Mouse (Mus musculus) ES-E14 (cell line): ENCODE data around the gene Gm49395.

Source experiments
- CHD2 ChIP-seq: IDR thresholded peaks from 2 replicates; pipeline ENCODE4 v1.6.1; 2014; ENCODE audit warnings: mild to moderate bottlenecking, low read depth, low read length, inconsistent platforms
- HCFC1 ChIP-seq: IDR thresholded peaks from 2 replicates; pipeline ENCODE4 v1.6.1; 2012; ENCODE audit warnings: low read length, inconsistent platforms, borderline replicate concordance; ENCODE audit not compliant: insufficient read depth
- MAFK ChIP-seq: IDR thresholded peaks from 2 replicates; pipeline ENCODE4 v1.6.1; 2014; ENCODE audit warnings: mild to moderate bottlenecking, low read depth, low read length, inconsistent platforms; ENCODE audit not compliant: insufficient read depth
- ZC3H11A ChIP-seq: IDR thresholded peaks from 2 replicates; pipeline ENCODE4 v1.6.1; 2012; ENCODE audit warnings: low read depth, mild to moderate bottlenecking, inconsistent platforms, low read length, borderline replicate concordance
- ZNF384 ChIP-seq: IDR thresholded peaks from 2 replicates; pipeline ENCODE4 v1.6.1; 2012; ENCODE audit warnings: low read depth, low read length, inconsistent platforms

- no peak for TF ChIP-seq HCFC1
- TF ChIP-seq MAFK: no peak
- no peak for TF ChIP-seq CHD2
- no peak for TF ChIP-seq ZC3H11A
- no peak for TF ChIP-seq ZNF384
Observed at GRCm38 (mm10) chr13:115143575-115143974, 41.9 kb upstream of the Gm49395 start.
